Mouse (Mus musculus) adrenal gland, adult 10 weeks (tissue): ENCODE results near the gene Slc28a1. TPM values are rescaled to one million over a fixed set of nuclear protein-coding genes. Genes with fewer than 3 reads are reported as not detected.

Experiments used
- polyA plus RNA-seq: library from polyadenylated mRNA; stranded (reverse); fragments of 350-450 nt; fragmentation: Illumina TruSeq; extraction: RNeasy Lipid Tissue Mini Kit (QIAGEN cat#74804); gene quantifications from one replicate; pipeline ENCODE4 v1.2.3, GENCODE M21; 2014; ENCODE audit warnings: low read depth, low replicate concordance

Slc28a1 gene
- polyA plus RNA-seq, result not detected

GRCm38 (mm10) chr7:81114555-81114954, at the start of gene Slc28a1:
Gene Slc28a1, plus strand, starts transcription at chr7:81114799.

GRCm38 (mm10) chr7:81213347-81214152, 99.0 kb downstream of the Slc28a1 start, which contains the start of gene Pde8a:
Gene Pde8a, plus strand, starts transcription at chr7:81213596.

Other genes starting within 250 kb of the Slc28a1 start
- 25.0 TPM for gene Wdr73, start 213.5 kb upstream of the Slc28a1 start, polyA plus RNA-seq
- not detected for gene Nmb, start 209.7 kb upstream of the Slc28a1 start, polyA plus RNA-seq
- 131 TPM for gene Sec11a, start 167.0 kb upstream of the Slc28a1 start, polyA plus RNA-seq
- gene Zfp592, start 121.1 kb upstream of the Slc28a1 start, polyA plus RNA-seq, result 7.3 TPM
- not detected for gene Alpk3, start 57.2 kb upstream of the Slc28a1 start, polyA plus RNA-seq
- gene Pde8a, start 98.8 kb downstream of the Slc28a1 start, polyA plus RNA-seq, result 84.0 TPM
- 196 TPM for gene Rps17, start 230.5 kb downstream of the Slc28a1 start, polyA plus RNA-seq